Mouse (Mus musculus) right cerebral cortex, postnatal 4 days (tissue): ENCODE results near the gene Dlk1.
"Not testable (repeated sequence)": the region's sequence is repeated elsewhere in the genome, so short reads cannot be mapped to it uniquely, and the experiment has no call there.

Experiments used
- DNase-seq: peaks from one replicate; pipeline ENCODE4 v3.0.0-alpha.2; 2022

Dlk1 gene

DNA sequence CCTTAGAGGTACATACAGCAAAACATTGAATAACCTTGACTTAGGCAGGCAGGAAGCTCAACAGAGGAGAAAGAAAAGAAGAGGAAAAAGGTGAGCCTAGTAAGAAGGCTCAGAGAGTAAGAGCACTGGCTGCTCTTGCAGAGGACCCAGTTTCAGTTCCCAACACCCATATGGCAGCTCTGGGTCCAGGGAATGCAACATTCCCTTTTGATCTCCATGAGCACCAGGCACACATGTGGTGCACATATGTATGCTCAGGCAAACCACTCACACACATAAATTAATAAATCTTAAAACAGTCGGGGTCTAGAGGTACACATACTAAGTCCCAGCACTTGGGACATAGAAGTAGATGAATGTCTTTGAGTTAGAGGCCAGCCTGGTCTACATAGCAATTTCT, 33.9 kb downstream of the Dlk1 start:
- DNase-seq: not testable (repeated sequence)

- DNase-seq: peak; percentile 12
Measured at GRCm38 (mm10) chr12:109491701-109492100, 39.1 kb downstream of the Dlk1 start.

- DNase-seq: no peak
Measured at GRCm38 (mm10) chr12:109493381-109493780, 40.8 kb downstream of the Dlk1 start.

GRCm38 (mm10) chr12:109495016-109495644, 42.5 kb downstream of the Dlk1 start:
- no peak for DNase-seq

- no peak for DNase-seq
Measured at GRCm38 (mm10) chr12:109496397-109496796, 43.8 kb downstream of the Dlk1 start.

GRCm38 (mm10) chr12:109500992-109501391, 48.4 kb downstream of the Dlk1 start:
- no peak for DNase-seq

- no peak for DNase-seq
Measured at GRCm38 (mm10) chr12:109502360-109503040, 49.9 kb downstream of the Dlk1 start.

DNA sequence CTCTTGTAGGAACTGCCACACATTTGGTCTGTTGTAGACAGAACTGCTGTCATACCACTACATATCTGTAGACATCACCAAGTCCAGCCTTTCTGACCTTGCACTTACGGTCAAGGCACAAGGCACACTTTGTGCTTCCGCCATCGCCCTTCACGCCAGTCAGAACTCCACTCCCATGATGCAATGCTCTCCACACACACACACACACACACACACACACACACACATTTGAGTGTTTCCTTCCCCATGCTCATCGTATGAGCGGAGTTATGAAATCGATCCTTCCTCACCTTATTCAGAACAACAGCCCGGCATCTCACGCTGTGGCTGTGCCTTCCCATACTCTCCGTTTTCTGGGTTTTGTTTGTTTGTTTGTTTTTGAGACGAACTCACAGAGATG, 55.1 kb downstream of the Dlk1 start:
- no peak for DNase-seq

DNA sequence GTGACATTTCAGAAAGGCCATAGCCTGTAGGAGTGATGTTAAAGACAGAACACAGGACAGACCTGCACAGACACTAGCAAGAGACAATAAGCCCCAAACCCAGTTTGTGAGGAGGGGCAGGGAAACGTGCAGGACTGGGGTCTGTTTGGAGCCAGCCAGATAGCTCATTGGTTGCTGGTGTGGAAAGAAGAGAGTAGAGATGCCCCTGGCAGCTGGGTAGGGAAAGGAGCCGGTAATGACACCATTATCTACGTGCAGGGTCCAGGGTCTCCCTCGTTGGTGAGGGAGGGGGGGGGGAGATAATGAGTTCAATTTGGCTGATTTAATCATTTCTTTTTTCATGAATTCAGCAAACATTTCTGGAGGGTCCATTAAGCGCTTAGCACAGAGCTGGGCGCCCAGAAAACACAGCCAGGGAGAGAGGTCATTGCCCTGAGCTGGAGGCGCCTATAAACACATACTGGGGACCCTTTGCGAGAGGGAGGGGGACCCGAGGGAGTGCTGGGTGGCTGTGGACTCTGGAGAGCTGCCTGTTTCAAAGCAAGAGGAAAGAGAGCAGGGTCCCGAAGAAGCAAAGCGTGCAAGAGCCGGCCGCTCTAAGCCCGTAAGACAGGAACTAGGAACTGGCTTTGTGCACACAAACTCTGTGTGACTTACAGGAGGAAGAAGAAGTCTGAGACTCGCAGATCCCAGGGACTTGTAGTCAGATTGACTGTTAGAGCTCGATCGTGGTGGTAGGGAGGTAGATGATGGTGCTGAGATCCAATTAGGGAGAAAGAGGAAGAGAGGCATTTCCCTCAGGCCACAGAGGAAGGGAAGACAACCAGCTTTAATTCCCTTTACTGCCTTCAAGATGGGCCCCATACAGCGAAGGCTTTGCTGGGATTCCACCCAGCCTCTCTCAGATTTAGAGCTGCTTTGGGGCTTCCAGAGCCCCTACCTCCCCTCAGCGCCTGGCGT, 56.2 kb downstream of the Dlk1 start:
- no peak for DNase-seq

DNA sequence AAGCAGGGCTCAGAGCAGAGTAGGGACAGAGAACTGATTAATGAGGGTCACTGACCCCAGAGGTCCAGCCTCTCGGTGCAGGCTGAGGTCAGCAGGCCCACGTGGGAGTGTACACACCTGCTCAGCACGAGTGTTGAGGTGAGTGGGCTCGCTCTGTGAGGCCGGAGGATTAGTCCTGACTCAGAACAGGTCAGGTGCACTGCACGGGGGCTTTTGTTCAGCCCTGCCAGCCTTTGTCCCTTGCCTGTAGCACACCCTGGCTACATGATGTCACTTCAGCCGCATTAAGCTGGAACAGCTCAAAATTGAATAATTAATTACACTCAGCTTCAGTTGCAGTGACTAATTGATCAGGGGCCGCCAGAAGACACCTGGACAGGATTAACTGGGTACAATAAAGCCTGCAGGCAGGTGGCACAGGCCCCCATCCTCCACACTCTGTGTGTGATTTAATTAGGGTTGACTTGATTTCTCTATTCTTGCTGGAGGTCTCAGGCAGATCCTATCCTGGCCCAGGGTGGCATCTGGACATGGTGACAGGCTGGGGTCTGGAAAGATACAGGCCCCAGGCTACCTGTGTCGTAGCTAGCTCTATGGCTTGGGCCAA, 57.0 kb downstream of the Dlk1 start:
- no peak for DNase-seq

- no peak for DNase-seq
Measured at GRCm38 (mm10) chr12:109510247-109510646, 57.6 kb downstream of the Dlk1 start.

DNA sequence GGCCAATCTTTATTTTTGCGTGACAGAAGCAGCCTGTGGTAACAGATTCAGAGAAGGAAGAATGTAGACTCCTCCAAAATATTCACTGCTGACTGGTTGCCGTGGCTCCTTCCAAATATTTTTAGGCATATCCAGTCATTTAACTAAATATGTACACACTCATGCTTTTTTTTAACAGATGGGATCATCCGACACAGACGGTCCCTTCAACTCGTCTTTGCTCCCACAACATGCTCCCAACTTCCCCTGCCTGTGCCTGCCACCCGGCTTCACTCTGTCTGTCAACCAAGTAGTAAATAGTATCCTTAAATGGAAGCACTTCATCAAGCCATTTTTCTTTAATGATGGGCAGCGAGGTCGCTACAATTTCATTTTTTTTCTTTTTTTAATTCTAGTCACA, 58.8 kb downstream of the Dlk1 start:
- DNase-seq: no peak

DNA sequence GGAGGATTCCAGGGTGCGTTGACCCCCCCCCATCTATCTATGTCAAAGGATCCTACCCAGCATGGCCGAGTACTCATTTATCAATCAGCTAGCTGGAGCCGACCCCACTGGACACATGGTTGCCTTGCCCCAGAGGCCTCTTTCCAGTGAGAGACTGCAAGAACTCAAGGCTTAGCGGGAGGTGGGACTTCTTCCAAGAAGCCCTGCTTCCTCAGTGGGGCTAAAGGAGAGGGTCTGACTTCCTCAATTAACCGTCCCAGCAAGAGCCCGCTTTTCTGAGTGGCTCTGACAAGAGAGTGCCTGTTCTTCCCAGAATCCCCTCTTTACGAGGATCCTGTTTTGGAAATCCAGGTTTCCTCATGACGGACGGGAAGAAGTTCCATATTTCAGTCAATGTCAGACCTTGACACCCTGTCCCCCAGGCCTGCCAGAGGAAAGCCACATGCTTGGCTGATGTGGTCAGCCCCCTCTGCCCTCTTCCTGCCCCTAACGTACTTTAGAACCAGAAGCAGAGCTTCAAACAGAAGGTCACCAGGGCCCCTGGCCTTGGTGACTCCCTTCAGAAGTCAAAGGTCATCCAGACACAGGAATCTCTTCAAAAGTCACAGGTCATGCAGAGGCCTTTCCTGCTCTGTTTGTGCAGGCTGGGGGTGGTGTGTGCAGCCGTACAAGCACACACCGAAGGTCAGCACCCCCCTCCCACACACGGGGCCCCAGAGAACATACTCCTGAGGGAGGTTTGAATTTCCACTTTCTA, 59.7 kb downstream of the Dlk1 start:
- no peak for DNase-seq
